Mouse (Mus musculus): Measurements from ENCODE around the gene Ensa. TPM values are rescaled to one million over a fixed set of nuclear protein-coding genes. Genes with fewer than 3 reads are reported as not detected.
"Not testable (repeated sequence)": the region's sequence is repeated elsewhere in the genome, so short reads cannot be mapped to it uniquely, and the experiment has no call there.

Gene Ensa
- polyA plus RNA-seq, 1 experiment from 2014 or later, result 108 TPM

DNA sequence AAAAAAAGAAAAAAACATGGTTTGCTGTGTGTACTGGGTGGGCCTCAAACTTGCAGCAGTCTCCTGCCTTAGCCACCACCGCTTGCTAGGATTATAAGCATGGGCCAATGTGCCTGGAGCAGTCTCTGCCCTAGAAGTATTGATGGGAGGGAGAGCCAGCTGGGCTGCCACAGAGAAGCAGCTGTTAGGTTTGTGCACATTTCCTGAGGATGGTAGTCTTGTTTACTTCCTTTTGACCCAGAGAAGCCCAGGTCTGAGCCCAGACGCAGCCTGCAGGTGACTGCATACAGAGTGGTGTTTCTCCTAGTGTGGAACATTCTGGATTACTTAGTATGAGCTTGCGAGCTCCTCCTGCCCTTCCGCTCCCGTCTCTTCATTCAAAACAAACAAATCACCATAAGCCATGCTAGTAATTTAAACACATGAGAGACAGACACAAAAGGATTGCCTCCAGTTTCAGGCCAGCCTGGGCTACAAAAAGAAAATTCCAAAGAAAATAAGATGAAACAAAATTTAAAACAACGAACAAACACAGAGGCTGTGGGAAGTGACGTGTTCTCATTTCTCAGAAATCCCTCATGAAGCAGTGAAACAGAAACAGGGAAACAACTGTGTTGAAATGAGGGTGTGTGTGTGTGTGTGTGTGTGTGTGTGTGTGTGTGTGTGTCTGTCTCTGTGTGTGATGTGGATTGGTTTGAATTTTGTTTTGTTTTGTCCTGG is 44.0 kb downstream of the Ensa start:
- H3K4me1 ChIP-seq (replicated peaks), result peaks cover 56% of the 10 kb centered on the region
- H3K9ac ChIP-seq, result no peak overlapping the region
- H3K4me3 ChIP-seq, result no peak overlapping the region
- WGBS, result 82% methylated on average over 7 of the region's 7 CpGs
- H3K36me3 ChIP-seq, result peaks cover 39% of the 10 kb centered on the region
- no peak for ATAC-seq (ENCODE audit: low FRiP score)
- peak overlapping the region; percentile 75 for H3K27ac ChIP-seq
- no peak overlapping the region for H3K4me2 ChIP-seq
- no peaks in the 10 kb centered on the region for H3K27me3 ChIP-seq
- no peaks in the 10 kb centered on the region for H3K9me3 ChIP-seq

DNA sequence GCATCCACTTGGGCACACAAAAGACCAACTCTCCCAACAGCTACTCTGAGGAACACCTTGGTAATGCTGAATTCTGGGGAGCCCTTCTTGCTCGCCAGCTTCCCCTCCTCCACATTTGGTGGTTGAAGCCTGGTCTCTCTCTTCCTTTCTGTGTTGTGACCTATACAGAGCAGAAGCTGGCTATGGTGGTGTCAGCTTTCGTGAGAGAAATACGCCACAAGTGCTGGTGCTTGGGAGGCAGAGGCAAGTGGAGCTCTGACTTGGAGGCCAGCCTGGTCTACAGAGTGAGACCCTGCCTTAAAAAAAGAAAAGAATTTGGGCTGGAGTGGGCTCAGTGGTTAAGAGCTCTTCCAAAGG is 44.5 kb downstream of the Ensa start:
- H3K27ac ChIP-seq, result no peak overlapping the region
- no peak overlapping the region for H3K4me3 ChIP-seq
- no peak overlapping the region for H3K4me2 ChIP-seq
- H3K9me3 ChIP-seq, result no peaks in the 10 kb centered on the region
- H3K4me1 ChIP-seq (replicated peaks), result peaks cover 56% of the 10 kb centered on the region
- peaks cover 39% of the 10 kb centered on the region for H3K36me3 ChIP-seq
- H3K27me3 ChIP-seq, result no peaks in the 10 kb centered on the region
- H3K9ac ChIP-seq, result no peak overlapping the region
- WGBS, result 92% methylated on average over 3 of the region's 3 CpGs
- no peak for ATAC-seq (ENCODE audit: low FRiP score)

DNA sequence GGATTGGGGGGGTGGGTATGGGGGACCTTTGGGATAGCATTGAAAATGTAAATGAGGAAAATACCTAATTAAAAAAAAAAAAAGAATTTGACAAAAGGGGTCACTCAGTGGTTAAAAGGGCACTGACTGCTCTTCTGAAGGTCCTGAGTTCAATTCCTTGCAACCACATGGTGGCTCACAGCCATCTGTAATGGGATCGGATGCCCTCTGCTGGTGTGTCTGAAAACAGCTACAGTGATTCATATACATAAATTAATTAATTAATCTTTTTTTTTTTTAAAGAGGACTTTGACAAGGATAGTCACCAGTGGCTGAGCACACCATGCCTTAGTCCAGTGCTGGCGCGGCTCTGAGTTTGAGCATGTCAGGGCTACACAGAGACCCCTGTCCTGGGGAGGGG is 45.6 kb downstream of the Ensa start:
- H3K4me2 ChIP-seq; H3K9me3 ChIP-seq; H3K4me3 ChIP-seq; H3K9ac ChIP-seq; H3K27ac ChIP-seq; H3K27me3 ChIP-seq; ATAC-seq (ENCODE audit: low FRiP score): not testable (repeated sequence)
- WGBS, result over 99% methylated on average over 3 of the region's 3 CpGs
- peaks cover 29% of the 10 kb centered on the region for H3K36me3 ChIP-seq
- H3K4me1 ChIP-seq (replicated peaks), result peaks cover 58% of the 10 kb centered on the region

DNA sequence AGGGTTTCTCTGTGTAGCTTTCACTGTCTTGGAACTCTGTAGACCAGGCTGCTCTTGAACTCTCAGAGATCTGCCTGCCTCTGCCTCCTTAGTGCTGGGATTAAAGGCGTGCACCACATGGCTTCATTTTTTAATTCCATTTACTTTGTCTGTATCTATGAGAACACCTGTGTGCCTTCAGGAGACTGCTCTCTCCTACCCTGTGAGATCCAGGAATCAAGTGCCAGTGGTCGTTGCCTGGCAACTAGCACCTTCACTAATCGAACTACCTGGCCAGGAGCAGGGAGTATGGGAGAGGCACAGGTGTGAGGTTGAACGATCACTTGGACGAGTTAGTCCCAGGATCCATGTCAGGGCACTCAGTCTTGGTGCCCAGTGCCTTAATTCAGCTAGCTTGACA is 46.4 kb downstream of the Ensa start:
- no peak overlapping the region for H3K4me2 ChIP-seq
- peaks cover 57% of the 10 kb centered on the region for H3K4me1 ChIP-seq (replicated peaks)
- ATAC-seq (ENCODE audit: low FRiP score), result no peak
- 95% methylated on average over 5 of the region's 5 CpGs for WGBS
- no peak overlapping the region for H3K4me3 ChIP-seq
- peaks cover 28% of the 10 kb centered on the region for H3K36me3 ChIP-seq
- no peak overlapping the region for H3K9ac ChIP-seq
- no peak overlapping the region for H3K27ac ChIP-seq
- no peaks in the 10 kb centered on the region for H3K9me3 ChIP-seq
- no peaks in the 10 kb centered on the region for H3K27me3 ChIP-seq

DNA sequence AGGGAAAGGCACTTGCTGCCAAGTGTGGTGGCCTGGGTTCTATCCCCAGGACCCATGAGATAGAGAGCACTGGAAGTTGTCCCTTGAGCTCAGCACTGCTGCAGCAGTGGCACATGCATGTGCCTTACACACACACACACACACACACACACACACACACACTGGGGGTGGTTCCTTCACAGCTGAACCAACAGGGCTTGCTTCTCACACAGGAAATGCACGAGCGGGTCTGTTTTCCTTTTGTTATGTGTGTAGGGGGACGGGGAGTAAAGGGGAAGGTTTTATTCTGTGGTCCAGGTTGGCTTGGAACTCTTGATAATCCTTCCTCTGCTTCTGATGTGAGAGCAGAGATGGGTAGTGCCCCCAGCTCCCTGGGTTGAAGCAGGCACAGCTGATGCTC is 47.7 kb downstream of the Ensa start:
- ATAC-seq (ENCODE audit: low FRiP score), result no peak
- Histone ChIP-seq H3K9ac (0 out of 2 replicates have a peak overlapping the region, but pooled peaks have one; percentile 46), H3K36me3 (peaks cover 34% of the 10 kb centered on the region), H3K4me3 (no peak overlapping the region), H3K4me1 (replicated peaks) (peaks cover 44% of the 10 kb centered on the region), H3K4me2 (no peak overlapping the region), H3K9me3 (no peaks in the 10 kb centered on the region), H3K27ac (no peak overlapping the region), H3K27me3 (no peaks in the 10 kb centered on the region)
- WGBS, result 69% methylated on average over 3 of the region's 3 CpGs

DNA sequence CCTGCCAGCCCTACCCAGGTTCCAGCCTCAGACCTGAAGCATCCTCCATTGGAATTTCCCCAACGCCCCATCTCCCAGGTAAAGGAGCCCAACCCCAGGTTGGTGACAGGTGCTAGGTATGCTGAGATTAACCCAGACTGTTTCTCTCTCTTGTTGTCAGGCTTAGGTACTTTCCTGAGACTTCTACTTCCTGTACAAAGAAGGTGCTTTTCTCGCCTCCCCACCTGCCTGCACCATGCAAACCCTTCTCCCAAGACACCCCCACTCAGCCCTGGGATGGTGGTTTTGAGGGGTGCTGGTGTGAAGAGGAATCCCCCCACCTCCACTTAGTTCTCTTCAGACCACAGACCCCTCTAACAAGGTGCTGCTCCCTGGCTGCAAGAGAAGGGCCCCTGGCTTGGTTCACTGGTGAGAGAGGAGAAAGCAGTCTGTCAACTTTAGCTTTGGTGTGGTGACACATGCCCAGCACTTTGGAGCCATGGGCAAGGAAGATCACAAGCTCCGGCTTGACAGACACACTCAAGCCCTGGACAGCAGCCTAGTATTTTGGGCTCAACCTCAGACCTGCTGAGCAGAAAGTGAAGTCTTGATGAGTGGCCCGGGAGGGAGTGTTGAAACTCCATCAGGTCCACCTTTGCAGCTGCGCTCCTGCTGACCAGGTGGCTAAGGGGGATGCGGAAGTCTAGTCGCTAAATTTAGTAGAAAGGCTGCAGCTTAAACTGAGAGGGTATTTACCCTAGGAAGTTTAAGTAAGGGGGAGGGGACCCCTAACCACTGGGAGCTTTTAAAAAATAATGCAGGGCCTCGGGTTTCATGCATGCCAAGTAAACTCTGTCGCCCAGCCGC is 48.3 kb downstream of the Ensa start:
- WGBS, result 62% methylated on average over 10 of the region's 10 CpGs
- H3K27ac ChIP-seq, result 0 out of 2 replicates have a peak overlapping the region, but pooled peaks have one; percentile 35
- no peaks in the 10 kb centered on the region for H3K9me3 ChIP-seq
- H3K4me2 ChIP-seq, result no peak overlapping the region
- 0 out of 2 replicates have a peak overlapping the region, but pooled peaks have one; percentile 46 for H3K9ac ChIP-seq
- H3K27me3 ChIP-seq, result no peaks in the 10 kb centered on the region
- ATAC-seq (ENCODE audit: low FRiP score), result no peak
- H3K4me3 ChIP-seq, result no peak overlapping the region
- H3K36me3 ChIP-seq, result peaks cover 34% of the 10 kb centered on the region
- H3K4me1 ChIP-seq (replicated peaks), result peaks cover 38% of the 10 kb centered on the region

DNA sequence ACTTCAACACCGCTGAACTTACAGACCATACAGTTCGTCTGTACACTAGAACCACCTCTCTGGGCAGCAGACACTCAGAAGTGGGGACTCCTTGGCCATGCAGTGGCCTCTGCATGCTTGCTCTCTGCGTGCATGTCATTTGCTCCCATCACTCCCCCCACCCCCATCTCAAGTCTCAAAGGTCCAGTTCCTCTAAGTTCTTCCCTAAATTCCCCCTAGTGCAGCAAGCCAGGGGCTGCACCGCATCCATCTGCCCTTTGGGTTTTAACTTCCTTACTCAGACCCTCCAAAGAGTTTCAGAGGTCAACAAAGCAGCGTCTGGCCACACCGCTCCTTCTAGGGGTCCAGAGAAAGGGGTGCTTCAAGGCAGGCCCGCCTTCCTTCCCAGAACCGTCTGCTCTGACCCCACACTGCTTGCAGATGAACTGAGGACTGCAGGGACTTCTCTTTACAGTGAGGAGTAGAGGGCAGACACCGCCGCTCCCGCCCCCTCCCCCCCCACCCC is 49.0 kb downstream of the Ensa start:
- peaks cover 31% of the 10 kb centered on the region for H3K4me1 ChIP-seq (replicated peaks)
- no peaks in the 10 kb centered on the region for H3K9me3 ChIP-seq
- H3K36me3 ChIP-seq, result peaks cover 31% of the 10 kb centered on the region
- no peaks in the 10 kb centered on the region for H3K27me3 ChIP-seq
- no peak for ATAC-seq (ENCODE audit: low FRiP score)
- 0 out of 2 replicates have a peak overlapping the region, but pooled peaks have one; percentile 5 for H3K9ac ChIP-seq
- H3K27ac ChIP-seq, result peak overlapping the region; percentile 66; the same call in 1 of the 2 replicates
- no peak overlapping the region for H3K4me2 ChIP-seq
- 30% methylated on average over 11 of the region's 11 CpGs for WGBS
- H3K4me3 ChIP-seq, result no peak overlapping the region

DNA sequence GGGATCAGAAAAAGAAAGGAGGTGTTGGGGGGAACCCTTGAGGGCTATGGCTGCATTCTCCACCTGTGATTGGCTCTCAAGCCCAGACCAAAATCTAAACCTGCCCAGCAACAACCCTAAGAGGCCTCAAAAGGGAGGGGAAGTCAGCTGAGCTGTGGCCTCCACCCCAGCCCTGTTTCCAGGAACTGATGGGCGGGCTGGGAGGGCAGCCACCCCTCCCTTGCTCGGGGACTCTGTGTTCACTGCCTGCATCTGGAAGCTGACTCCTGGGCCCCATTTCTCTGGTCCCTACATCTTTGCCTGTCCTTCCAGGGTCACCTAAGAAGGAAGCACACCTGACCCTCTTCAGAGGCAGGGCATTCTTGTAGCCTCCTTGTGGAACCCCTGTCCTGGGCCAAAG is 49.4 kb downstream of the Ensa start:
- Histone ChIP-seq H3K9ac (0 out of 2 replicates have a peak overlapping the region, but pooled peaks have one; percentile 5), H3K36me3 (peaks cover 29% of the 10 kb centered on the region), H3K27ac (peak overlapping the region; percentile 66), H3K4me3 (no peak overlapping the region), H3K27me3 (no peaks in the 10 kb centered on the region), H3K4me2 (no peak overlapping the region), H3K4me1 (replicated peaks) (peaks cover 31% of the 10 kb centered on the region), H3K9me3 (no peaks in the 10 kb centered on the region)
- WGBS, result 29% methylated on average over 2 of the region's 2 CpGs
- ATAC-seq (ENCODE audit: low FRiP score), result no peak

DNA sequence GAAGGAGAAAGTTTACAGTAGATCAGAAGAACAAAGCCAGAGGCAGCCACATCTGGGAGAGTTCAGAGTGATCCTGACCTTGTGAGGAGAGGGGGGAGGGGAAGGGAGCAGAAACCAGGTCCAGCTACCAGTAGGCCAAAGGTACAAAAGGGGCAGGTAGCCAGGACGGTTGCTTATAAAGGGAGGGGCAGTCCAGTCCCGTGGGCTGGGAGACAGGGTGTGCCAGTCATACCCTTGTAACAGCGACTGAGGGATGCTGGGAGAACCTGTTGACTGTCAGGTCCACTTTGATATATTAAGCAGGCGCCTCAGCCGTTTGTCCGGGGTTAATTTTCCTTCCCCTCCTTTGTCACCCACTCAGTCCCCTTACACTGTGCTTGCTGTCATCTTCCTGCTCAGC is 50.0 kb downstream of the Ensa start:
- H3K4me1 ChIP-seq (replicated peaks), result peaks cover 31% of the 10 kb centered on the region
- no peaks in the 10 kb centered on the region for H3K9me3 ChIP-seq
- H3K4me3 ChIP-seq, result no peak overlapping the region
- no peak for ATAC-seq (ENCODE audit: low FRiP score)
- H3K9ac ChIP-seq, result no peak overlapping the region
- peaks cover 24% of the 10 kb centered on the region for H3K36me3 ChIP-seq
- WGBS, result 19% methylated on average over 6 of the region's 6 CpGs
- H3K27ac ChIP-seq, result peak overlapping the region; percentile 66; the same call in 1 of the 2 replicates
- H3K27me3 ChIP-seq, result no peaks in the 10 kb centered on the region
- H3K4me2 ChIP-seq, result no peak overlapping the region

DNA sequence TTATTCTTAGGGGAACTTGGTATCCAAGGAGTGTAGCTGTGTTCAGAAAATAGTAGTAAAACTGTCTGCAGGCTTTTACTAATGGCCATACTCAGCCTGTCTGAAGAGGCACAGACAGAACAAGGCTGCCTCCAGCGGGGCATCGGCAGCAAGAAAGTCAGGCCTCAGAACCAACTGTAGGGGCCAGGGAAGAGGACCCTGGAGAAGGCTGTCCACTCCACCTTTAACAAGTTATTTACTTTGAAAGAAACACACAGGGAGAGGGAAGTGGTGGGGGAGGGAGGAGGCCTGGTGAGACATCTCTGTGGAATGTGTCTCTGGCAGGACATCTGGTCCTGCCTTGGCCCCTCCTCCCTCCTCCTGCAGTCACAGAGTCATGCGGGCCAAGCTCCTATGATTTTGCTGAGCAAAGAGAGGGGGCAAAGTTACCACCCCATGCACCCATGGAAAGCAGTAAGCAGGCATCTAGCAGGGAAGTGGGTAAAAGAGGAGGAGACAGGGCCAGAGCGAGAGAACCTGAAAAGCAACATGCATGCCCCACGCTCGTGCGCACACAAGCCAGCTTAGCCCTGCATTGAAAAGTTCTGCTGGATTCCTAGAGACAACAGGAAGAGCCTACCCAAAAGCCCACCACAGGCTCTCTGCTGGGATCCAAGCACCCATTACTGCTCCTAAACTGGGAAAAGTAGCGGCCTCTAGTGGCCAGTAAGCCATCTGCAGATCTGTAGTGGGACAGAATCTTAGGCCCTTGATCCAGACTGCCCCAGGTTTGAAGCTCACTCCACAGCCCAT is 50.7 kb downstream of the Ensa start:
- peaks cover 31% of the 10 kb centered on the region for H3K4me1 ChIP-seq (replicated peaks)
- no peak overlapping the region for H3K4me3 ChIP-seq
- H3K4me2 ChIP-seq, result no peak overlapping the region
- no peak overlapping the region for H3K9ac ChIP-seq
- no peaks in the 10 kb centered on the region for H3K27me3 ChIP-seq
- WGBS, result 29% methylated on average over 8 of the region's 8 CpGs
- peak; percentile 58 for ATAC-seq (ENCODE audit: low FRiP score)
- no peaks in the 10 kb centered on the region for H3K9me3 ChIP-seq
- H3K36me3 ChIP-seq, result peaks cover 24% of the 10 kb centered on the region
- H3K27ac ChIP-seq, result peak overlapping the region; percentile 66; the same call in 1 of the 2 replicates

DNA sequence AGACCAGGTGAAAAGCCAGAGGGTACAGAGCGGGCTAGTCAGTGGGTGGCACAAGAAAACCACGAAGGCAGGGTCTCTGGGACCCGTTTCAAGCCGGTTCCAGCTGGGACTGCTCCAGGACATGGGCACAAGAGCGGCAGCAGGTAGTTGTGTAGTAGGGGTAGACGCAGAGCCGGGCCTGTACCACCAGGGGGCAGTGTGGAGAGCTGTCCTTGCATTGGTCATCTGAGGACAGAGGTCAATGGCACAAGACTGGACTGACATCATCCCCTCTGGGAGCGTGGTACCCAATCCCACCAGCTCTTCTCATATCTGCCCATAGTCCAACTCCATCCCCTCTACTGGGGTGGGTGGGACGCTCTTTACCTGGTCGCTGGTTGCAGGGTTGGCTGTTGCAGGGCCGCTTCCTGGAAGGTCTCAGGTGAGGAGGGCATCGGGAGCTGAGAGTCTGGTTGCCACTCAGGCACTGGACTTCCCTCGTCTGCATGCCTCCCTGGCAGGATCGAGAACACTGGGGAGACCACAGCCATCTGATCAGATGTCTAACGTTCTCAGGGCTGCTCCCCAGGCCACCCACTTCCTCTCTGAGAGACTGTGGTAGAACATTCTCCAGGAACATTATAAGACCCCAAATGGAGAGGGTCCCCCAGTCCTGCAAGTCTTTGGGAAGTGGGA is 52.1 kb downstream of the Ensa start:
- H3K4me2 ChIP-seq, result no peak overlapping the region
- no peak for ATAC-seq (ENCODE audit: low FRiP score)
- no peak overlapping the region for H3K4me3 ChIP-seq
- H3K9me3 ChIP-seq, result no peaks in the 10 kb centered on the region
- H3K4me1 ChIP-seq (replicated peaks), result peaks cover 43% of the 10 kb centered on the region
- H3K36me3 ChIP-seq, result peaks cover 24% of the 10 kb centered on the region
- H3K27me3 ChIP-seq, result no peaks in the 10 kb centered on the region
- 62% methylated on average over 15 of the region's 15 CpGs for WGBS
- H3K27ac ChIP-seq, result no peak overlapping the region
- no peak overlapping the region for H3K9ac ChIP-seq
